Mouse (Mus musculus) kidney, adult 2 months (tissue): ENCODE measurements at regions not wholly inside any gene's neighbourhood (a gene's known extent, or its start where the extent isn't known, plus 50 kb on each side); places are given as distances from the start of the nearest gene placed in this dataset.

Source experiments
- DNase-seq: peaks from one replicate; pipeline ENCODE4 v3.0.0; 2021
- H3K27ac ChIP-seq: fragments of 200-500 bp; 2 replicates; pipeline ENCODE4 v1.5.1; 2012; ENCODE audit warnings: low read depth, low read length, control low read depth, inconsistent platforms; ENCODE audit not compliant: insufficient read depth
- H3K27me3 ChIP-seq: fragments of 200-500 bp; replicated peaks from 2 replicates; pipeline ENCODE4 v1.6.1; 2012; ENCODE audit warnings: mild to moderate bottlenecking, moderate library complexity, low read length, inconsistent platforms; ENCODE audit not compliant: control insufficient read depth, insufficient read depth
- H3K36me3 ChIP-seq: fragments of 200-500 bp; 2 replicates; pipeline ENCODE4 v1.6.1; 2012; ENCODE audit warnings: mild to moderate bottlenecking, moderate library complexity, low read length, inconsistent platforms; ENCODE audit not compliant: control insufficient read depth, insufficient read depth
- H3K4me1 ChIP-seq: fragments of 200-500 bp; 2 replicates; pipeline ENCODE4 v1.6.1; 2011; ENCODE audit warnings: low read length; ENCODE audit not compliant: control insufficient read depth, insufficient read depth
- H3K4me3 ChIP-seq: fragments of 200-500 bp; 2 replicates; pipeline ENCODE4 v1.5.1; 2011; ENCODE audit warnings: mild to moderate bottlenecking, low read depth, low read length, control low read depth; ENCODE audit not compliant: insufficient read depth
- CTCF ChIP-seq: fragments of 200-500 bp; conservative IDR thresholded peaks from 2 replicates; pipeline ENCODE4 v1.5.1; 2011; ENCODE audit warnings: low read depth, mild to moderate bottlenecking, control low read depth, low read length, moderate library complexity, mixed read lengths; ENCODE audit not compliant: insufficient read depth, insufficient read length
- POLR2A ChIP-seq: fragments of 200-500 bp; IDR thresholded peaks from one replicate; pipeline ENCODE4 v1.6.1; 2011; ENCODE audit warnings: low read depth, low read length, control low read depth
- WGBS: fragments of 180-500 bp; shearing (Covaris S2); methylation state at CpG from one replicate; pipeline ENCODE4 v1.1.7; 2018; 5-methylcytosine and 5-hydroxymethylcytosine counted together

DNA sequence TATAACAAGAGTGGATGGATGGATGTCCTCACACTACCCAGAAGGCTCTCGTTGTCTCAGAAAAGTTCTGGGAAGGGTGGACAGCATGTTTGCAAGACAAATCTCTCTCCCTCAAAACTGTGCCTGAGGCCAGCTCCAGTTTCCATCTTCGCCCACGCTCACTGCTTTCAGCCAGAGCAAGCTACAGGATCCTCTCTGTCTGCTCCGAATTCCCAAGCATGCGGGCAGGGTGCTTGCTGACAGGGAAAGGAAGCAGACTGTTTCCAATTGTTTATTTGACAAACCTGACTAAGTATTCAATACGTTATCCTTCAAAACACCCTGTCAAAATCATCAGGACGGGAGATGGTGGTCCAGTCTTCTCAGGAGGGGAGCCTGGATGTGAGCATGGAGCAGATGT lies 558.8 kb downstream of the Tbc1d22a start:
- no peak overlapping the region for H3K4me3 ChIP-seq
- no peak for DNase-seq
- WGBS, result 72% methylated on average over 7 of the region's 7 CpGs
- H3K27me3 ChIP-seq, result no peaks in the 10 kb centered on the region
- no peak overlapping the region for H3K27ac ChIP-seq
- H3K36me3 ChIP-seq, result no peaks in the 10 kb centered on the region
- TF ChIP-seq CTCF (no peak), POLR2A (no peak)
- H3K4me1 ChIP-seq, result no peaks in the 10 kb centered on the region

DNA sequence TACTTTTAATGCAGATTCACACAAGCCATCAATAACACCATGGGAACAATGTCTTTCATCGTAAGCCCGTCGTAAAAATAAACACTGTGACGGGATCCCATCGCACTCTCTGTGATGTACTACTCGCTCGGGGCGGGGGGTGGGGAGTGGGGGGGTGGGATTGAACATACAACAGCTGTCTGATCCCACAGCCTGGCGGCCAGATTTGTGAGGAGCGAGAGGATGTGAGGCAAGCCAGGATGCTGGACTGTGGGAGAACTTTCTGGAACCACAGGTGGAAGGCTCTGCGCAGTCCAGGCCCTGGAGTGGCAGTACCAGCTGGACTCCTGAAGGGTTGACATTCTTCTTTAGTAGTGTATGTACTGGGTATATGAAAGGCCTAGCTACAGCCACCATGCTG lies 563.7 kb downstream of the Tbc1d22a start:
- H3K4me3 ChIP-seq, result no peak overlapping the region
- no peaks in the 10 kb centered on the region for H3K36me3 ChIP-seq
- no peaks in the 10 kb centered on the region for H3K4me1 ChIP-seq
- no peaks in the 10 kb centered on the region for H3K27me3 ChIP-seq
- DNase-seq, result no peak
- H3K27ac ChIP-seq, result no peak overlapping the region
- TF ChIP-seq CTCF (no peak), POLR2A (no peak)
- WGBS, result 57% methylated on average over 11 of the region's 11 CpGs

DNA sequence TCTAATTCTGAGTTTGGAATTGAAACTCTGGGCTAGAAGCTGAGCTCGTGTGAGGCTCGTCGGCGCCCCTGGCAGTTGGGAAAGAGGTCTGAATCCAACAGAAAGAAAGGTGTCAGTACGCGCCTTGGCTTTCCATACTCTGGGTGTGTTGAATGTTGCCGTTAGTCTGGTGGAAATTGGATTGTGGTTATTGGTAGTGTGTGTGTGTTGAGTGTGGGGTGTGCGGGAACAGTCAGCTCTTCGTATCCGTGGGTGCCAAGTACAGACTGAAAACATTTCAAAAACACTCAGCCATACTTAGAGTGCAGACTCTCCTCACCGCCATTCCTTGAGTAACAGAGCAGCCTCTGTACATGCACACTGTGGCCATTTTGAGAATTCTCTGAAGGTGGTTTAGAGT lies 566.9 kb downstream of the Tbc1d22a start:
- Histone ChIP-seq H3K36me3 (no peaks in the 10 kb centered on the region), H3K4me1 (no peaks in the 10 kb centered on the region), H3K27ac (no peak overlapping the region), H3K27me3 (no peaks in the 10 kb centered on the region), H3K4me3 (no peak overlapping the region)
- DNase-seq, result no peak
- TF ChIP-seq CTCF, result no peak
- TF ChIP-seq POLR2A, result no peak
- 94% methylated on average over 11 of the region's 11 CpGs for WGBS

- Histone ChIP-seq H3K27me3 (no peaks in the 10 kb centered on the region), H3K36me3 (no peaks in the 10 kb centered on the region), H3K4me3 (no peak overlapping the region), H3K4me1 (no peaks in the 10 kb centered on the region), H3K27ac (no peak overlapping the region)
- WGBS, result 39% methylated on average over 3 of the region's 3 CpGs
- TF ChIP-seq CTCF (no peak), POLR2A (no peak)
- no peak for DNase-seq
Observed at GRCm38 (mm10) chr15:86794716-86795115, 580.5 kb downstream of the Tbc1d22a start.

DNA sequence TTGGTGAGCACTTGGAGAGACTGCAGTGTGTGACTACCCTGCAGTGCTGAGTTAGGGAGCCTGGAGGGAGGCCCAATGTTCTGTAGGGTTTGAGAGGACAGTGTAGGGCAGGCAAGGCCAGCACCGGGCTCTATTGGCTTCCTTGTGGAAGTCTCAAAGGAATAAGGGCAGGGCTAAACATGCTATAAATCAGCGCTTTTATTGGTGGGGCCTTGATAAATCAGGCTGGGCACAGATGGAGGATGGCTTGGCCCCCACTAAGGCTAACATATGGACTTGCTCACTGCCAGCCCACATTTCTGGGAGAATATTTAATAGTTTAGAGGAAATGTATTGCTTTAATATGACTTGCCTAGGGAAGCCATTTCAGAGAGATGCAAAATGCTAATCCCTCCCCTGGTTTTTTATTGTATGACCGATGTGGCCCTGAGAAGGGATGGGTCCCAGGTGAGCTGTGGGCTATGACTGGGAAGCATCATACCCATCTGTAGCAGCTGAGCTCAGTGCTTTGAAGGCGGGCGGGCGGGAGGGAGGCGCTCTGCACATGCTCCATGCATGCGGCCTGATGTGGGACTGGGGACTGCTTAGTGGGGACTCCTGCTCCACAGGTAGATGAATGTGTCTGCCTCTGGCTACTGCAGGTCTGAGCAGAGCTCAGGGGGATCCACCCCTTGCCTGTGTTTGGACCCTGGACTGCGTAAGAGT lies 584.4 kb downstream of the Tbc1d22a start:
- no peak overlapping the region for H3K4me3 ChIP-seq
- 83% methylated on average over 9 of the region's 9 CpGs for WGBS
- no peaks in the 10 kb centered on the region for H3K36me3 ChIP-seq
- no peaks in the 10 kb centered on the region for H3K27me3 ChIP-seq
- no peak overlapping the region for H3K27ac ChIP-seq
- H3K4me1 ChIP-seq, result no peaks in the 10 kb centered on the region
- no peak for TF ChIP-seq POLR2A
- no peak for TF ChIP-seq CTCF
- no peak for DNase-seq

- H3K4me3 ChIP-seq, result no peak overlapping the region
- no peaks in the 10 kb centered on the region for H3K4me1 ChIP-seq
- no peaks in the 10 kb centered on the region for H3K36me3 ChIP-seq
- WGBS, result 84% methylated on average over 13 of the region's 13 CpGs
- TF ChIP-seq POLR2A (no peak), CTCF (no peak)
- no peak for DNase-seq
- H3K27me3 ChIP-seq, result no peaks in the 10 kb centered on the region
- H3K27ac ChIP-seq, result no peak overlapping the region
Observed at GRCm38 (mm10) chr15:86807296-86808080, 593.2 kb downstream of the Tbc1d22a start.

DNA sequence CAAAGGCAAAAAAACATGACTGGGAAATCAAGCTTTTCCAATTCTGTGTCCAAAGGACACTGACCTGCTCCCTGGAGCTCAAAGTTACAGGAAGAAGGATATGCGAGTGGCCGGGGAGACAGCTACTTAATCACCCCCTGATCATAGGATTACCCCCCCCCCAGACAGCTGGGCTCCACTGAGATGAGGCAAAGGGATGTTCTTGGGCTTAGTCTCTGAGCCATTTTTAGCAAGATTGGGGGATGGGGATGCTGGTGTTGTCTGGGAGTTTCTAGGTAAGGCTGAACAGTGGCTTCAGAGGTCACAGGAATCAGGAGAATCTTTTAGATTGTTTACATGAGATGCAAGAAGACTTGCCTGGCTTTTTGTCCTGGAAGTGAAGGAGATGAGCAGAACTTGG lies 597.6 kb downstream of the Tbc1d22a start:
- no peak overlapping the region for H3K27ac ChIP-seq
- H3K4me1 ChIP-seq, result no peaks in the 10 kb centered on the region
- H3K4me3 ChIP-seq, result no peak overlapping the region
- no peaks in the 10 kb centered on the region for H3K27me3 ChIP-seq
- WGBS, result 16% methylated on average over 2 of the region's 2 CpGs
- TF ChIP-seq CTCF, result no peak
- no peak for TF ChIP-seq POLR2A
- H3K36me3 ChIP-seq, result no peaks in the 10 kb centered on the region
- no peak for DNase-seq
